Mouse (Mus musculus) intestine, postnatal 0 days (tissue): Measurements from ENCODE around the gene Galnt3. TPM values are rescaled to one million over a fixed set of nuclear protein-coding genes. Genes with fewer than 3 reads are reported as not detected.

Source experiments
- ATAC-seq: fragments of 200-750 bp; cut with Nextera tagmentation; 2 replicates; pipeline ENCODE4 v1.8.0; 2017; ENCODE audit warnings: mild to moderate bottlenecking, moderate TSS enrichment, moderate library complexity
- H3K27ac ChIP-seq: fragments of 300-500 bp; sonication (generic); 2 replicates; pipeline ENCODE4 v1.5.1; 2014; ENCODE audit warnings: mild to moderate bottlenecking, low read depth, low read length, moderate library complexity
- H3K27me3 ChIP-seq: fragments of 300-500 bp; sonication (generic); replicated peaks from 2 replicates; pipeline ENCODE4 v1.6.1; 2014; ENCODE audit warnings: low read length, mixed read lengths; ENCODE audit not compliant: control insufficient read depth, insufficient read depth
- H3K36me3 ChIP-seq: fragments of 300-500 bp; sonication (generic); 2 replicates; pipeline ENCODE4 v1.6.1; 2014; ENCODE audit warnings: mild to moderate bottlenecking, moderate library complexity; ENCODE audit not compliant: control insufficient read depth, insufficient read depth
- H3K4me1 ChIP-seq: fragments of 300-500 bp; sonication (generic); replicated peaks from 2 replicates; pipeline ENCODE4 v1.6.1; 2014; ENCODE audit warnings: antibody characterized with exemption, low read length, mixed read lengths; ENCODE audit not compliant: control insufficient read depth, insufficient read depth
- H3K4me2 ChIP-seq: fragments of 300-500 bp; sonication (generic); replicated peaks from 2 replicates; pipeline ENCODE4 v1.6.1; 2014; ENCODE audit warnings: low read depth, mild to moderate bottlenecking, moderate library complexity
- H3K4me3 ChIP-seq: fragments of 300-500 bp; sonication (generic); 2 replicates; pipeline ENCODE4 v1.5.1; 2014; ENCODE audit warnings: low read depth, low read length
- H3K9ac ChIP-seq: fragments of 300-500 bp; sonication (generic); 2 replicates; pipeline ENCODE4 v1.6.1; 2014; ENCODE audit warnings: mild to moderate bottlenecking, low read depth, low read length
- H3K9me3 ChIP-seq: fragments of 300-500 bp; sonication (generic); 2 replicates; pipeline ENCODE4 v1.6.1; 2016; ENCODE audit warnings: mixed run types; ENCODE audit not compliant: control insufficient read depth
- CTCF ChIP-seq: sonication (generic); IDR thresholded peaks from 2 replicates; pipeline ENCODE4 v1.5.1; 2016; ENCODE audit warnings: low read depth, mild to moderate bottlenecking, control low read depth, antibody characterized with exemption, moderate library complexity
- WGBS: fragments of 180-500 bp; shearing (Covaris S2); extraction: QIAGEN DNeasy Blood & Tissue Kit; methylation state at CpG from one replicate; pipeline ENCODE4 v1.1.7; 2014; 5-methylcytosine and 5-hydroxymethylcytosine counted together
- polyA plus RNA-seq: library from polyadenylated mRNA; unstranded; fragments of >200 nt; fragmentation: Nextera tagmentation; extraction: Ambion mirVana; gene quantifications from 2 replicates; pipeline ENCODE4 v1.2.1, GENCODE M21; 2015

The Galnt3 gene
- polyA plus RNA-seq, 1 experiment from 2014 or later, result 19.9 TPM

DNA sequence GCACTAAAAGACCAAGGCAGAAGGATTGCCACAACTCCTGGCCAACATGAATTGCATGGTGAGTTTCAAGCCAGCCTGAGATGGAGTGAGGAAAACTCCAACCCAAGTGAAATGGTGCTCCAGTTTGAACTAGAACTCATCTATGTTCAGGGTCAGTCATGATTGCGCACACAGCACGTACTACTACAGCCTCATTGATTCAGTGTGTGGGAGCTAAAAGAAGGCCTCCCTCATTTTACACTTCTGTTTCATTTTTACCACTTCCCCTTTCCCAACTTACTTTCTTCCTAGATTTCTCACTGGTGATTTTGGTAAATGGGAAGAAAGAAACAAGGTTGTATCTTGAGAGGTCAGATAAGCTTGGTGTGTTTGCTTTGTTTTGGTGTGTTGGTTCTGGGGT lies 17.5 kb upstream of the Galnt3 start:
- Histone ChIP-seq H3K4me3 (no peak overlapping the region), H3K4me2 (no peak overlapping the region), H3K4me1 (no peaks in the 10 kb centered on the region), H3K36me3 (no peaks in the 10 kb centered on the region), H3K9ac (no peak overlapping the region), H3K9me3 (no peaks in the 10 kb centered on the region), H3K27ac (no peak overlapping the region), H3K27me3 (no peaks in the 10 kb centered on the region)
- 86% methylated on average over 2 of the region's 2 CpGs for WGBS
- no peak for TF ChIP-seq CTCF
- ATAC-seq, result no peak

DNA sequence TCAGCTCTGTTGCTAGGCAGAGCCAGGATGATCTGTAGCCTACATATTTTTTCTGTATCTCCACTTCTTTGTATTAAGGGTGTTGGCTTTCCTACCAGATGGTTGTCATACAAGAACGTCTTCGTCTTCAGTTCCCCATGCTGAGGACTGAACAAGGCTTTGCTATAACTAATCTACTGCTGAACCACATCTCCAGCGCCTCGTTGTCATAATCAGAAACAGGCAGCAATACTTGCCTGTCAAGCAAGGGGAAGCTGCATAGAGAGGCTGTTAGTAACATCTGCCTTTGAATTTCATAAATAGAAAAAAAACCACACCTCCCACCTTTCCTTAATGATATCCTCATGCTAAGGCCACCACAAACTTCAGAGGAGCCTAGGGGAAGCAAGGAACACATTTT lies 15.5 kb upstream of the Galnt3 start:
- no peaks in the 10 kb centered on the region for H3K4me1 ChIP-seq
- no peak overlapping the region for H3K4me2 ChIP-seq
- no peaks in the 10 kb centered on the region for H3K27me3 ChIP-seq
- no peak for TF ChIP-seq CTCF
- H3K9me3 ChIP-seq, result no peaks in the 10 kb centered on the region
- 69% methylated on average over 4 of the region's 4 CpGs for WGBS
- H3K4me3 ChIP-seq, result no peak overlapping the region
- no peak overlapping the region for H3K9ac ChIP-seq
- H3K27ac ChIP-seq, result no peak overlapping the region
- ATAC-seq, result no peak
- H3K36me3 ChIP-seq, result no peaks in the 10 kb centered on the region

DNA sequence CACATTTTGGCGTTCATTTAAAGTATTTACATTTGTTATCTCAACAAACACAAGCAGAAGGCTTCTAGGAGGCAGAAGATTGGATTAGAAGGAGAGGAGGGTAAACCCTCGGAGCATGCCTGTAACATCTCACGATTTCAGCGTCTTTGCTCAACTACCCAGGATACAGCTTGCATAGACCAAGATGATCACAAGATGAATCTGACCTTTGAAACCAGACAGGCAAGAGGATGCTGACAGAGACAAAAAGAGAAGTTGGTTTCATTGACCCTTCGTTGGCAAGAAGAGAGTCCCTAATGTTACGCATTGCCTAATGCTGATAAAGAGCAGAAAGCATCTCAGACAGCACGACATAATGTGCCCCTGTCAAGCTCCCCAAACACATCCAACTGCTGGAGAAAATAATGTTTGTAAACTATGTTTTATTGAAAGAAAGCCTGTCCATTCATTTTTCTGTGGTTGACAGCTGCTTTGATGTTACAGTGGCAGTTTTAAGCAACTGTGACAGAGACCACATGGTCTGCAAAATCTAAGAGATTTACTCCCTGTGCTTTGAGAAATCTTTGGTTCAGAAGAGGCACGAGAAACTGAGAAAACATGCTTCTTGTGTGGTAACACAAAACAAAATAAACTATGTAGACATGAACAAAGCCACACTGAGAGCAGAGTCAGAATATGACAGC lies 7.2 kb upstream of the Galnt3 start:
- Histone ChIP-seq H3K9ac (no peak overlapping the region), H3K4me1 (no peaks in the 10 kb centered on the region), H3K27me3 (no peaks in the 10 kb centered on the region), H3K4me2 (no peak overlapping the region), H3K9me3 (no peaks in the 10 kb centered on the region), H3K27ac (no peak overlapping the region), H3K4me3 (no peak overlapping the region), H3K36me3 (no peaks in the 10 kb centered on the region)
- no peak for ATAC-seq
- 37% methylated on average over 8 of the region's 8 CpGs for WGBS
- TF ChIP-seq CTCF, result no peak

DNA sequence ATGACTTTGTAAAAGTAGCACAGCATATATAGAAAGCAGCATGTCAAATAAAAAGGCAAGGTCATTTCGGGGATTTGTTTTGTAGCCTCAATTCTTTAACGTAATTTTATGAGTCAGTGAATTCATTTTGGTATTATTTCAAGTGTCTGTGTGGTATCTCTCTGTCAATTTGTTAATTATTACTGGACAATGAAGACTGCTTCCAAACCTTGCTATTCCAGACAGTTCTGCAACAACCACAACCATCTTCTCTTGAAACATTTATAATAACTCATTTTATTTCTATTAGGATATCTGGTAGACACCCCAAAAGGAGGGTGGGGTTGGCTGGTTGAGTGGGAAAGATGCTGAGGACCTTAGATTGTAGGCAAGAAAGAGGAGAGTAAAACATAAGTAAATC lies 4.1 kb upstream of the Galnt3 start:
- no peak overlapping the region for H3K27ac ChIP-seq
- no peak overlapping the region for H3K4me3 ChIP-seq
- no peak overlapping the region for H3K4me2 ChIP-seq
- no peak for TF ChIP-seq CTCF
- H3K9me3 ChIP-seq, result no peaks in the 10 kb centered on the region
- no peaks in the 10 kb centered on the region for H3K4me1 ChIP-seq
- 82% methylated on average over 2 of the region's 2 CpGs for WGBS
- H3K9ac ChIP-seq, result no peak overlapping the region
- no peak for ATAC-seq
- no peaks in the 10 kb centered on the region; the same call in 1 of the 2 replicates for H3K27me3 ChIP-seq
- H3K36me3 ChIP-seq, result no peaks in the 10 kb centered on the region

DNA sequence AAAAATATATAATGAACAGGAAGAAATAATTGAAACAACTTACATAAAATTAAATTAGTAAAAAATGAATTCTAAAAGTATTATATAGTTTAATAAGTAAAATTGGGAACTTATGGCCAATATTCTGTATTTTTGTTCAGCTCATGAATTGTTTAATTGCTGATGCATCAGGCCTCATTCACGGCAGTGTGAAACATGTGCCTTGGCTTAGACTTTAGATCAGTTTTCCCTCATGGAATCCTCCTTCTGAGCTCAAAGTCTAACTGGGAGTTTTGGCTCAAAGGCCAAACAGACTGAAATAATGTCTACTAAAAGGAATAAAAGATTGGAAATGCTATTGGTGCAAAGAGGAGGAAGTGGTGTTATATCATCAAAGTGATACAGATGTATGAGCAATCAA lies 2.7 kb upstream of the Galnt3 start:
- no peaks in the 10 kb centered on the region; the same call in 1 of the 2 replicates for H3K27me3 ChIP-seq
- no peaks in the 10 kb centered on the region for H3K9me3 ChIP-seq
- ATAC-seq, result no peak
- no peak overlapping the region for H3K27ac ChIP-seq
- no peaks in the 10 kb centered on the region for H3K36me3 ChIP-seq
- no peak for TF ChIP-seq CTCF
- 54% methylated on average over 1 of the region's 1 CpGs for WGBS
- H3K4me3 ChIP-seq, result no peak overlapping the region
- no peak overlapping the region for H3K4me2 ChIP-seq
- H3K4me1 ChIP-seq, result no peaks in the 10 kb centered on the region
- H3K9ac ChIP-seq, result no peak overlapping the region

DNA sequence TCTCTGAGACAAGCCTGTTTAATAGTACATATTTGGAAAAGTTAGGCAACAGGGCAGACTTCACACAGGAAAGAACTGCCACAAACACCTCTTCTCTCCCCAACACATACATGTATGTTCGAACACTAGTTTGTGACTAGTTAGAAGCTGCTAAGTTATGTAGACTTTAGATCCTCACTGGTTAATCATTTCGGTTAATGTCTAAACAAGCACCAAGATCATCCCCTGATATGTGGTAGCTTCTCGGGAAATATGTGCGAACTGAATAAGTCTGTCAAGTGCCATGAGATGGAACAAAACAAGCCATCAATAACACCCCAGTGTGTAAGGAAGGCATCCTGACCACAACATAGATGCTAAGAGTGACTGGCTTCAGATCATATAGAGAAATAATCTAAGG lies 2.1 kb upstream of the Galnt3 start:
- H3K9me3 ChIP-seq, result no peaks in the 10 kb centered on the region
- H3K4me2 ChIP-seq, result no peak overlapping the region
- no peaks in the 10 kb centered on the region; the same call in 1 of the 2 replicates for H3K27me3 ChIP-seq
- TF ChIP-seq CTCF, result no peak
- no peak for ATAC-seq
- no peak overlapping the region for H3K4me3 ChIP-seq
- no peak overlapping the region for H3K9ac ChIP-seq
- WGBS, result 90% methylated on average over 4 of the region's 4 CpGs
- H3K36me3 ChIP-seq, result no peaks in the 10 kb centered on the region
- H3K4me1 ChIP-seq, result no peaks in the 10 kb centered on the region
- no peak overlapping the region for H3K27ac ChIP-seq
